Mouse (Mus musculus): ENCODE measurements around the gene Slc38a7. TPM values are rescaled to one million over a fixed set of nuclear protein-coding genes. Genes with fewer than 3 reads are reported as not detected.

Gene Slc38a7
- 26.2 TPM for polyA plus RNA-seq (2012; fragmentation: generic; extraction: Trizol)
- long read RNA-seq, experiment 1, partial matches to known transcripts, result 7 of 14 reads
- long read RNA-seq, experiment 1, other reads (novel, unspliced or antisense), result 3 of 14 reads
- long read RNA-seq, experiment 2, transcript Slc38a7-204 (12 exons, 3,315 nt), result major isoform, 86 of 149 reads
- long read RNA-seq, experiment 2, partial matches to known transcripts, result 12 of 149 reads
- long read RNA-seq, experiment 2, other reads (novel, unspliced or antisense), result 51 of 149 reads

DNA sequence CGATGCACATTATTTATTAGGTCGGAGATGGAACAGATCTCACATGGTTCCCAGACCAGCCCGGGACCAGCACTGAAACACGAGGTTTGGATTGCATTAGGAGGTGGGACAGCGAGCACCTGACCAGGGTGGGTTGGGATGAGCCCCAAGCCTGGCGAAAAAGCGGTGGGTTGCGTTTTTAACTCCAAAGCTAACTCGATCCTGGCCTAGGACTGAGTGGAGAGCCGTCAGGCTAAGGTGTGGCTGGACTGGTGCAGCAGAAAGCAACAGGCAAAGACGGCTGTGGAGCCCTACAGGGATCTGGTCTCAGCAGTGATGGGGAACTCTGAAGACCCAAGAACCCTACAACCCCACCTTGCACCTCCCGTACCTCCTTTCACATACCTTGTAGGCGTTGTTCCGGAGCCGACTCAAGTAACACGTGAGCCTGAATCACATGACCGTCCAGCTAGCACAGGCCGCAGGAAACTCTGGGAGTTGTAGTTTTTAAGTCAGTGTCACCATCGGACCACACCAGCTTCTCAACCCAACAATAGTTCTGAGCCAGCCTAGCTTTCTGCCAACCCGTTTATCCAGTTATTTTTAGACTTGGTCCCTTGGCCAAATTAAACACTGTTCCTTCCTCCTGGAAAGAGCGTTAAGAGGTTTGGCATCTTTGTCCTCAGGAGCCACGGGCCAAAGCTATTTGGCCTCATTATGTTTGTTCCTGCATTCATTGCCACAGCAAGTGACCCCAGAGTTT is at the start of gene Slc38a7:
Gene Slc38a7 (minus strand): TSS at position 438 of the 742 bp plus-strand sequence.
- H3K36me3 ChIP-seq (ENCODE audit: control insufficient read depth, insufficient read depth), result peaks cover 1% of the 10 kb centered on the region
- peaks cover 11% of the 10 kb centered on the region for H3K79me2 ChIP-seq (ENCODE audit: control insufficient read depth, insufficient read depth)
- peaks cover 2% of the 10 kb centered on the region for H3K79me3 ChIP-seq (ENCODE audit: low read depth)
- no peak for TF ChIP-seq CEBPB (IDR thresholded peaks at IDR 0.05; ENCODE audit: low read depth)
- no peak for TF ChIP-seq FOSL1 (IDR thresholded peaks at IDR 0.05; ENCODE audit: insufficient read depth, low read length, poor library complexity, severe bottlenecking)
- peak; percentile 99 for TF ChIP-seq USF1 (IDR thresholded peaks at IDR 0.05; ENCODE audit: low read depth)
- TF ChIP-seq MYOD1 (IDR thresholded peaks at IDR 0.05; ENCODE audit: control insufficient read depth, insufficient read length, low read depth), result no peak
- no peak for TF ChIP-seq MYOG (IDR thresholded peaks at IDR 0.05; ENCODE audit: control insufficient read depth, extremely low read depth, insufficient read length)
- peak within 1 kb of the TSS; percentile 63 for H3ac ChIP-seq (ENCODE audit: control insufficient read depth, insufficient read length, low read depth)
- H3K4me3 ChIP-seq (ENCODE audit: insufficient read depth, poor library complexity, severe bottlenecking), result peak within 1 kb of the TSS; percentile 74
- no peaks in the 10 kb centered on the region for H3K27me3 ChIP-seq (ENCODE audit: control insufficient read depth, insufficient read depth, insufficient read length)

GRCm38 (mm10) chr8:95901864-95902263 is 48.5 kb upstream of the Slc38a7 start:
- TF ChIP-seq MYOD1 (IDR thresholded peaks at IDR 0.05; ENCODE audit: control insufficient read depth, insufficient read length, low read depth), result no peak
- TF ChIP-seq MAX (IDR thresholded peaks at IDR 0.05), result no peak
- TF ChIP-seq MYOG (IDR thresholded peaks at IDR 0.05; ENCODE audit: control insufficient read depth, extremely low read depth, insufficient read length), result no peak
- TF ChIP-seq USF1 (IDR thresholded peaks at IDR 0.05; ENCODE audit: low read depth), result no peak
- no peak for TF ChIP-seq CEBPB (IDR thresholded peaks at IDR 0.05; ENCODE audit: low read depth)
- TF ChIP-seq CTCF (IDR thresholded peaks at IDR 0.05; ENCODE audit: control insufficient read depth, insufficient read depth, insufficient read length), result no peak
- no peak for TF ChIP-seq FOSL1 (IDR thresholded peaks at IDR 0.05; ENCODE audit: insufficient read depth, low read length, poor library complexity, severe bottlenecking)
- Histone ChIP-seq H3ac (ENCODE audit: control insufficient read depth, insufficient read length, low read depth) (no peak overlapping the region), H3K36me3 (ENCODE audit: control insufficient read depth, insufficient read depth) (no peaks in the 10 kb centered on the region), H3K27me3 (ENCODE audit: control insufficient read depth, insufficient read depth, insufficient read length) (peaks cover 4% of the 10 kb centered on the region), H3K79me2 (ENCODE audit: control insufficient read depth, insufficient read depth) (no peaks in the 10 kb centered on the region), H3K4me3 (ENCODE audit: insufficient read depth, poor library complexity, severe bottlenecking) (no peak overlapping the region), H3K79me3 (ENCODE audit: low read depth) (no peaks in the 10 kb centered on the region)

DNA sequence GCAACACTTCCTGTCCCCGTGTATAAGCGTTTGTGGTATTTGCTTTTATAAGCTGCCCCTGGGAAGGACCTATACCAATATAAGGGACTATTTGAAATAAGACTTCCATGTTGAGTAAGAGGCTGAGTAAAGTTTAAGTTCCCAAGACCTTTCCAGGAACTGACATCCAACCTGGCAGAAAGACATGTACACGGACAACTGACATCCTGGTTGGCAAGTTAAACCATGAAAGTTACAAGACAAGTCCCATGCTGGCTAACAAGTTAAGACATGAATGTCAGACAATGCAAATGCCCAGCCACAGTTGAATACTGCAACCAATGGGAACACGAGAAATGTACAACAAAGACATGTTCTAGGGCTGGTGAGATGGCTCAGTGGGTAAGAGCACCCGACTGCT is 40.4 kb upstream of the Slc38a7 start:
- Histone ChIP-seq H3K79me2 (ENCODE audit: control insufficient read depth, insufficient read depth) (no peaks in the 10 kb centered on the region), H3ac (ENCODE audit: control insufficient read depth, insufficient read length, low read depth) (no peak overlapping the region), H3K79me3 (ENCODE audit: low read depth) (no peaks in the 10 kb centered on the region), H3K27me3 (ENCODE audit: control insufficient read depth, insufficient read depth, insufficient read length) (no peaks in the 10 kb centered on the region), H3K36me3 (ENCODE audit: control insufficient read depth, insufficient read depth) (no peaks in the 10 kb centered on the region), H3K4me3 (ENCODE audit: insufficient read depth, poor library complexity, severe bottlenecking) (no peak overlapping the region)
- TF ChIP-seq FOSL1 (IDR thresholded peaks at IDR 0.05; ENCODE audit: insufficient read depth, low read length, poor library complexity, severe bottlenecking) (no peak), USF1 (IDR thresholded peaks at IDR 0.05; ENCODE audit: low read depth) (no peak), MYOD1 (IDR thresholded peaks at IDR 0.05; ENCODE audit: control insufficient read depth, insufficient read length, low read depth) (no peak), MAX (IDR thresholded peaks at IDR 0.05) (no peak), CEBPB (IDR thresholded peaks at IDR 0.05; ENCODE audit: low read depth) (no peak), MYOG (IDR thresholded peaks at IDR 0.05; ENCODE audit: control insufficient read depth, extremely low read depth, insufficient read length) (no peak), CTCF (IDR thresholded peaks at IDR 0.05; ENCODE audit: control insufficient read depth, insufficient read depth, insufficient read length) (no peak)

DNA sequence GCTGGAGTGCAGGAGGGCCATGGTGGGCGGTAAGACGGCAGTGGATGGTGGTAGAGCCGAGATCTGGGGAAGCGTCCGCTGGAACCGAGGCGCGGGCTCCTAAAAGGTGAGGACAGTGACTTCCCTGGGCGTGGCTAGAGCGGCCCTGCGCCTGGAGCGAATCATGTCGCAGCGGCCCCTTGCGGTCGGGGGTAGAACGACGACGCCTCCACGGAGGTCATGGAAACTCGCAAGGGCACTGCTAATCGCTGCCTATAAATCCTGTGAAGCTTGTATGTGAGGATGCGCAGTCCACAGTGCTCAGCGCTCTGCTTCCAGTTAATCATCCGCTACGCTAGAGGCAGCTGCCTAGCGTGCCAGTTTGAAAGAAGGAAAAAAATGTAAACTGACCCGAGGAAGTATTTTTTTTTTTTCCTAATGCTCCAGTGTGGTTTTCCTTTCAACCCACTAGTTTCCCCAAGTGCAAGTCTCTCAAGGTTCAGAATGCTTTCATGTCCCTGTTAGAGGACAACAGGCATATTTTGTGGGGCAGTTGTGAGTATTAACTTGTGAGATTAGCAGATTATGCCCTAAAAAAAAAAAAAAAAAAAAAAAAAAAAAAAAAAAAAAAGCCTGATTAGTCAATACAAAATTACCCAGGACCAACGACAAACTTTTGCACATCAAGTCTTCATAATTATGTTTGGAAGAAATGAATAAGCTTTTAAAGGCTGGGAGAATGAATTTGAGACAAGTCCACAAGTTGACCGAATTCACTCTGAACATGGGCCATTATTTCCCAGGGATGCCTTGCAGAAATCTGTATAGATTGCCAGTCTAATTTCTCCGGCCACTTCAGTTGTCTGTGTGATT is 35.2 kb upstream of the Slc38a7 start, which contains the start of gene Got2:
Gene Got2 (minus strand): TSS at position 263 of the 852 bp plus-strand sequence.
- Histone ChIP-seq H3K79me2 (ENCODE audit: control insufficient read depth, insufficient read depth) (peaks cover 46% of the 10 kb centered on the region), H3K79me3 (ENCODE audit: low read depth) (peaks cover 41% of the 10 kb centered on the region), H3K4me3 (ENCODE audit: insufficient read depth, poor library complexity, severe bottlenecking) (peak within 1 kb of the TSS; percentile 92), H3K36me3 (ENCODE audit: control insufficient read depth, insufficient read depth) (no peaks in the 10 kb centered on the region), H3ac (ENCODE audit: control insufficient read depth, insufficient read length, low read depth) (peak within 1 kb of the TSS; percentile 92), H3K27me3 (ENCODE audit: control insufficient read depth, insufficient read depth, insufficient read length) (no peaks in the 10 kb centered on the region)
- TF ChIP-seq CTCF (IDR thresholded peaks at IDR 0.05; ENCODE audit: control insufficient read depth, insufficient read depth, insufficient read length), result peak; percentile 98
- peak; percentile 59 for TF ChIP-seq MAX (IDR thresholded peaks at IDR 0.05)
- TF ChIP-seq CEBPB (IDR thresholded peaks at IDR 0.05; ENCODE audit: low read depth), result no peak

DNA sequence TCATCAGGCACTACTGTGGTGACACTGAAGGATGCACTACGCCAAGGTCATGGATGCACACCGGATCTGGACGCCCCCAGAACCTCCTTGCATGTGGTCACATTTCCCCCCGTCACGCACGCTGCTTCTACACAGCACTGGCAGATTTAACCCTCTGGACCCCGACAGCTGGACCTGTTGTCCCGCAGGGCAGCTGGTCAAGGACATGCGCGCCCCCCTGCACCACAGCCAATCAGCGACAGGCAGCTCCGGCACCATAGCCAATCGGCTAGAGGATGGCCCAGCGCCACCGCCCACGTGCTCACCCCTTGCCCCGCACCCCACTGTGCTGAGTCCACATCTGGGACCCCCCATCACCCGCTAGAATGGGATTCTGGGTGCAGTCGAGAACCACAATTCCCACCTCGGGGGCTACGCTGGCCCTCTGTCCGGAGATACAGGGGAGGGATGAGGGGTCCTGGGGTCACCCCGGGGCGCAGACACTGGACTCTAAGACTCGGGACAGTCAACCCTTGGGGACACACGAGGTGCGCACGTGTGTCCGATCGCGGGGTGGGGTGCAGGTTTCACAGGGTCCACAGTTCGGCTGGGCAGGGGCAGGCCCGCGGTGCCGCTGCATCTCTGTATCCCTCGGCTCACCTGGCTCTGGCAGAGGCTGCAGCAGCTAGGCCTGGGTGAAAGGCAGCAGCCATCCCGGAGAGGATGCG is 34.4 kb upstream of the Slc38a7 start:
- Histone ChIP-seq H3K79me3 (ENCODE audit: low read depth) (peaks cover 44% of the 10 kb centered on the region), H3K27me3 (ENCODE audit: control insufficient read depth, insufficient read depth, insufficient read length) (no peaks in the 10 kb centered on the region), H3K79me2 (ENCODE audit: control insufficient read depth, insufficient read depth) (peaks cover 54% of the 10 kb centered on the region), H3K36me3 (ENCODE audit: control insufficient read depth, insufficient read depth) (no peaks in the 10 kb centered on the region), H3K4me3 (ENCODE audit: insufficient read depth, poor library complexity, severe bottlenecking) (peak overlapping the region; percentile 92), H3ac (ENCODE audit: control insufficient read depth, insufficient read length, low read depth) (peak overlapping the region; percentile 92)
- TF ChIP-seq MYOG (IDR thresholded peaks at IDR 0.05; ENCODE audit: control insufficient read depth, extremely low read depth, insufficient read length), result no peak
- peak; percentile 51 for TF ChIP-seq MYOD1 (IDR thresholded peaks at IDR 0.05; ENCODE audit: control insufficient read depth, insufficient read length, low read depth)
- no peak for TF ChIP-seq CEBPB (IDR thresholded peaks at IDR 0.05; ENCODE audit: low read depth)
- TF ChIP-seq MAX (IDR thresholded peaks at IDR 0.05), result no peak
- TF ChIP-seq USF1 (IDR thresholded peaks at IDR 0.05; ENCODE audit: low read depth), result peak; percentile 69
- no peak for TF ChIP-seq CTCF (IDR thresholded peaks at IDR 0.05; ENCODE audit: control insufficient read depth, insufficient read depth, insufficient read length)
- TF ChIP-seq FOSL1 (IDR thresholded peaks at IDR 0.05; ENCODE audit: insufficient read depth, low read length, poor library complexity, severe bottlenecking), result no peak
